Mouse (Mus musculus): ENCODE measurements around the gene Gm973. TPM values are rescaled to one million over a fixed set of nuclear protein-coding genes. Genes with fewer than 3 reads are reported as not detected.
"Not testable (repeated sequence)": the region's sequence is repeated elsewhere in the genome, so short reads cannot be mapped to it uniquely, and the experiment has no call there.

Gm973 gene
- polyA plus RNA-seq, 2 experiments = 2.1 to 2.8 TPM

- Histone ChIP-seq H3K4me1 (ENCODE audit: control insufficient read depth, insufficient read depth, low read length) (peaks cover 5% of the 10 kb centered on the region; the same call in 1 of the 2 replicates), H3K36me3 (ENCODE audit: control insufficient read depth, insufficient read depth, low read length) (no peaks in the 10 kb centered on the region), H3K27me3 (ENCODE audit: control insufficient read depth, insufficient read depth, low read length) (no peaks in the 10 kb centered on the region), H3K9me3 (ENCODE audit: control insufficient read depth, low read length) (no peaks in the 10 kb centered on the region), H3K27ac (replicated peaks; ENCODE audit: low read depth, low read length) (no peak overlapping the region), H3K4me3 (replicated peaks; ENCODE audit: low read length) (no peak overlapping the region), H3K9ac (ENCODE audit: low read depth, low read length, severe bottlenecking) (no peak overlapping the region), H3K4me2 (replicated peaks; ENCODE audit: low read depth, low read length, severe bottlenecking) (no peak overlapping the region)
- WGBS = 79% methylated on average over 5 of the region's 5 CpGs
- no peak for TF ChIP-seq POLR2A (IDR thresholded peaks at IDR 0.05; ENCODE audit: borderline replicate concordance, extremely low read depth, insufficient read depth, insufficient read length)
- DNase-seq (ENCODE audit: low spot score) (no peak), ATAC-seq (ENCODE audit: low FRiP score, low read depth) (no peak)
Measured at GRCm38 (mm10) chr1:59625410-59625809, 109.3 kb downstream of the Gm973 start.

- Histone ChIP-seq H3K4me2 (replicated peaks; ENCODE audit: low read depth, low read length, severe bottlenecking) (no peak overlapping the region), H3K9me3 (ENCODE audit: control insufficient read depth, low read length) (no peaks in the 10 kb centered on the region), H3K27me3 (ENCODE audit: control insufficient read depth, insufficient read depth, low read length) (no peaks in the 10 kb centered on the region), H3K9ac (ENCODE audit: low read depth, low read length, severe bottlenecking) (no peak overlapping the region), H3K27ac (replicated peaks; ENCODE audit: low read depth, low read length) (no peak overlapping the region), H3K4me3 (replicated peaks; ENCODE audit: low read length) (no peak overlapping the region), H3K36me3 (ENCODE audit: control insufficient read depth, insufficient read depth, low read length) (no peaks in the 10 kb centered on the region), H3K4me1 (ENCODE audit: control insufficient read depth, insufficient read depth, low read length) (peaks cover 8% of the 10 kb centered on the region; the same call in 1 of the 2 replicates)
- DNase-seq (ENCODE audit: low spot score) = no peak
- TF ChIP-seq POLR2A (IDR thresholded peaks at IDR 0.05; ENCODE audit: borderline replicate concordance, extremely low read depth, insufficient read depth, insufficient read length) = no peak
- WGBS = 42% methylated on average over 6 of the region's 6 CpGs
- ATAC-seq (ENCODE audit: low FRiP score, low read depth) = no peak
Measured at GRCm38 (mm10) chr1:59629194-59629593, 113.1 kb downstream of the Gm973 start.

GRCm38 (mm10) chr1:59630356-59630755 lies 114.3 kb downstream of the Gm973 start:
- not testable (repeated sequence) for H3K27me3 ChIP-seq (ENCODE audit: control insufficient read depth, insufficient read depth, low read length); H3K36me3 ChIP-seq (ENCODE audit: control insufficient read depth, insufficient read depth, low read length); H3K9ac ChIP-seq (ENCODE audit: low read depth, low read length, severe bottlenecking); H3K9me3 ChIP-seq (ENCODE audit: control insufficient read depth, low read length); H3K4me3 ChIP-seq (replicated peaks; ENCODE audit: low read length); H3K4me2 ChIP-seq (replicated peaks; ENCODE audit: low read depth, low read length, severe bottlenecking); H3K4me1 ChIP-seq (ENCODE audit: control insufficient read depth, insufficient read depth, low read length); DNase-seq (ENCODE audit: low spot score); H3K27ac ChIP-seq (replicated peaks; ENCODE audit: low read depth, low read length); ATAC-seq (ENCODE audit: low FRiP score, low read depth)
- WGBS = 84% methylated on average over 6 of the region's 6 CpGs

- no peak for DNase-seq (ENCODE audit: low spot score)
- Histone ChIP-seq H3K4me1 (ENCODE audit: control insufficient read depth, insufficient read depth, low read length) (0 out of 2 replicates have a peak, but pooled peaks cover 3% of the 10 kb centered on the region), H3K27ac (replicated peaks; ENCODE audit: low read depth, low read length) (no peak overlapping the region), H3K4me3 (replicated peaks; ENCODE audit: low read length) (no peak overlapping the region), H3K4me2 (replicated peaks; ENCODE audit: low read depth, low read length, severe bottlenecking) (no peak overlapping the region), H3K9me3 (ENCODE audit: control insufficient read depth, low read length) (no peaks in the 10 kb centered on the region), H3K36me3 (ENCODE audit: control insufficient read depth, insufficient read depth, low read length) (no peaks in the 10 kb centered on the region), H3K27me3 (ENCODE audit: control insufficient read depth, insufficient read depth, low read length) (no peaks in the 10 kb centered on the region), H3K9ac (ENCODE audit: low read depth, low read length, severe bottlenecking) (no peak overlapping the region)
- ATAC-seq (ENCODE audit: low FRiP score, low read depth) = no peak
- TF ChIP-seq POLR2A (IDR thresholded peaks at IDR 0.05; ENCODE audit: borderline replicate concordance, extremely low read depth, insufficient read depth, insufficient read length) = no peak
- 85% methylated on average over 5 of the region's 5 CpGs for WGBS
Measured at GRCm38 (mm10) chr1:59631986-59632659, 116.1 kb downstream of the Gm973 start.

GRCm38 (mm10) chr1:59633056-59633455 lies 117.0 kb downstream of the Gm973 start:
- DNase-seq (ENCODE audit: low spot score) = peak; percentile 28
- WGBS = 22% methylated on average over 6 of the region's 6 CpGs
- Histone ChIP-seq H3K4me1 (ENCODE audit: control insufficient read depth, insufficient read depth, low read length) (0 out of 2 replicates have a peak, but pooled peaks cover 3% of the 10 kb centered on the region), H3K27me3 (ENCODE audit: control insufficient read depth, insufficient read depth, low read length) (no peaks in the 10 kb centered on the region), H3K4me2 (replicated peaks; ENCODE audit: low read depth, low read length, severe bottlenecking) (peak overlapping the region; percentile 21; the same call in 1 of the 2 replicates), H3K36me3 (ENCODE audit: control insufficient read depth, insufficient read depth, low read length) (no peaks in the 10 kb centered on the region), H3K27ac (replicated peaks; ENCODE audit: low read depth, low read length) (peak overlapping the region; percentile 63), H3K9me3 (ENCODE audit: control insufficient read depth, low read length) (no peaks in the 10 kb centered on the region), H3K9ac (ENCODE audit: low read depth, low read length, severe bottlenecking) (peak overlapping the region; percentile 9; the same call in 1 of the 2 replicates), H3K4me3 (replicated peaks; ENCODE audit: low read length) (no peak overlapping the region)
- no peak for ATAC-seq (ENCODE audit: low FRiP score, low read depth)
- no peak for TF ChIP-seq POLR2A (IDR thresholded peaks at IDR 0.05; ENCODE audit: borderline replicate concordance, extremely low read depth, insufficient read depth, insufficient read length)
